Mouse (Mus musculus): ENCODE measurements at regions not wholly inside any gene's neighbourhood (a gene's known extent, or its start where the extent isn't known, plus 50 kb on each side); places are given as distances from the start of the nearest gene placed in this dataset.
"Not testable (repeated sequence)": the region's sequence is repeated elsewhere in the genome, so short reads cannot be mapped to it uniquely, and the experiment has no call there.

- not testable (repeated sequence) for DNase-seq (ENCODE audit: low read depth)
These were observed 140.2 kb downstream of the Pls3 start for GRCm38 (mm10) chrX:75734628-75735302.

DNA sequence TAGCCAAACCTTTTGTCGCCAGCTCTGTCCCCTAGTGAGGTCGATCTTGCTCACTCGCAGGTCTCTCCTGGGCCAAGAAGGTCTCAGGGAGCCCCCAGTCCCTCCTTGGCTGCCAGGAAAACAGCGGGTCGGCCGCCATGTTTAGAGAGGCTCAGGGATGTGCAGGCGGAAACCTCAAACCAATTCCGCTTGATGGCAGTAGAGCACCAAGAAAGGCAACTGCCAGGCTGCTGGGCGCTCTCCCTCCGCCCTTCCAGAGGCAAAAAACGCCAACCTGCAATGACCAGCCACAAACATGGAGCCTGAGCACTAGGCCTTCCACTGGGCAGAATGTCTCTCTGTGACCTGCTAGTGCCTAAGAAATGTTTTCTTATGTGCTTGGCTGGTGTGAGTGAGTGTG is 141.3 kb downstream of the Pls3 start:
- DNase-seq (ENCODE audit: low read depth) = not testable (repeated sequence)

GRCm38 (mm10) chrX:75729791-75730190 is 145.2 kb downstream of the Pls3 start:
- DNase-seq (ENCODE audit: low read depth) = not testable (repeated sequence)

- no peak for DNase-seq (ENCODE audit: low read depth)
These were observed 146.5 kb downstream of the Pls3 start for GRCm38 (mm10) chrX:75728507-75728906.

GRCm38 (mm10) chrX:75723542-75723941 is 145.5 kb upstream of the Rab39b start:
- not testable (repeated sequence) for DNase-seq (ENCODE audit: low read depth)

GRCm38 (mm10) chrX:75699949-75700348 is 121.9 kb upstream of the Rab39b start:
- DNase-seq (ENCODE audit: low read depth) = no peak

DNA sequence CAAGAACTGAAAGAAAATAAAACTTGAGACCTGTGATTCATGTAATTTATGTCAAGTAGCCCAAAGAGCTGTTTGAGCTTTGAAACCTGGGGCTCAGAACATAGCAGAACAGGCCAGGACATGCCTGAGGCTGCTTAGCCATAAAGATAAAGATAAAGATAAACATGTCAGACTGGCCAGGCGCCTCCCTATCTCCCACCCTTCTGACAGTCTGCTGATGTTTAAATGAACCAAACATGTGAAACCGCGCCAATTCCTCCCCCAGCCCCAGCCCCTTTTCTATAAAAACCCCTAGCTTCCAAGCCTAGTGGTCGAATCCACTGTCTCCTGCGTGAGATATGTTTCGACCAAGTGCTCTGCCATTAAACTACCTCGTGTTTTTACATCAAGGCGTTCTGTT is 97.2 kb upstream of the Rab39b start:
- not testable (repeated sequence) for DNase-seq (ENCODE audit: low read depth)

- DNase-seq (ENCODE audit: low read depth) = peak; percentile 97
These were observed 96.1 kb upstream of the Rab39b start for GRCm38 (mm10) chrX:75673920-75674665.

GRCm38 (mm10) chrX:75673586-75673919 is 95.5 kb upstream of the Rab39b start:
- DNase-seq (ENCODE audit: low read depth) = no peak

- DNase-seq (ENCODE audit: low read depth) = no peak
These were observed 94.9 kb upstream of the Rab39b start for GRCm38 (mm10) chrX:75672976-75673375.

- no peak for DNase-seq (ENCODE audit: low read depth)
These were observed 89.6 kb upstream of the Rab39b start for GRCm38 (mm10) chrX:75667636-75668035.

DNA sequence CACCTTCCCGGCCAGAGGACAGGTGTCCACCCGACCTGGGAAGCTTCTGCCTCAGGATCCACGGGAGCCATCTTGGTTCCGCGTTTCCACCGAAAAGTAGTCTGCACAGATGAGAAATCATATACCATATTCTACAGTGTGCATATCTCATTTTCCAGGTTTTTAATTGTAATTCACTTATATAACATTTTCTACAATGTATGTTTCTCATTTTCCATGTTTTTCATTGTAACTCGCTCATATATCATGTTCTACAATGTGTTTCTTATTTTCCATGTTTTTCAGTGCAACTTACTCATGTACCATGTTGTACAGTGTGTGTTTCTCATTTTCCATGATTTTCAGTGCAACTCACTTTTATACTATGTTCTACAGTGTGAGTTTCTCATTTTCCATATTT is 65.4 kb upstream of the Rab39b start:
- no peak for DNase-seq (ENCODE audit: low read depth)

Measured in naive thymus-derived CD4-positive, alpha-beta T cell, adult 2 months (primary cell).